Mouse (Mus musculus) midbrain, embryonic 13.5 days (tissue): Measurements from ENCODE around the gene Gch1. TPM values are rescaled to one million over a fixed set of nuclear protein-coding genes. Genes with fewer than 3 reads are reported as not detected.

Experiments used
- ATAC-seq: fragments of 200-750 bp; cut with Nextera tagmentation; 2 replicates; pipeline ENCODE4 v1.8.0; 2017; ENCODE audit warnings: mild to moderate bottlenecking, moderate TSS enrichment, moderate library complexity
- H3K27ac ChIP-seq: fragments of 300-500 bp; sonication (generic); 2 replicates; pipeline ENCODE4 v1.5.1; 2015; ENCODE audit warnings: inconsistent platforms, mild to moderate bottlenecking, moderate library complexity
- H3K27me3 ChIP-seq: fragments of 300-500 bp; sonication (generic); 2 replicates; pipeline ENCODE4 v1.6.1; 2015; ENCODE audit warnings: mild to moderate bottlenecking, inconsistent platforms
- H3K36me3 ChIP-seq: fragments of 300-500 bp; sonication (generic); 2 replicates; pipeline ENCODE4 v1.6.1; 2015; ENCODE audit warnings: mild to moderate bottlenecking, inconsistent platforms
- H3K4me1 ChIP-seq: fragments of 300-500 bp; sonication (generic); replicated peaks from 2 replicates; pipeline ENCODE4 v1.6.1; 2015; ENCODE audit warnings: inconsistent platforms
- H3K4me2 ChIP-seq: fragments of 300-500 bp; sonication (generic); replicated peaks from 2 replicates; pipeline ENCODE4 v1.6.1; 2015; ENCODE audit warnings: moderate library complexity, mild to moderate bottlenecking, inconsistent platforms
- H3K4me3 ChIP-seq: fragments of 300-500 bp; sonication (generic); replicated peaks from 2 replicates; pipeline ENCODE4 v1.5.1; 2015; ENCODE audit warnings: mild to moderate bottlenecking, inconsistent platforms
- H3K9ac ChIP-seq: fragments of 300-500 bp; sonication (generic); replicated peaks from 2 replicates; pipeline ENCODE4 v1.6.1; 2015; ENCODE audit warnings: mild to moderate bottlenecking, inconsistent platforms
- H3K9me3 ChIP-seq: fragments of 300-500 bp; sonication (generic); 2 replicates; pipeline ENCODE4 v1.6.1; 2016; ENCODE audit warnings: mild to moderate bottlenecking, inconsistent platforms
- WGBS: fragments of 180-500 bp; shearing (Covaris S2); methylation state at CpG from one replicate; pipeline ENCODE4 v1.1.7; 2015; 5-methylcytosine and 5-hydroxymethylcytosine counted together
- polyA plus RNA-seq: library from polyadenylated mRNA; unstranded; fragments of >200 nt; fragmentation: Nextera tagmentation; extraction: Ambion mirVana; gene quantifications from 2 replicates; pipeline ENCODE4 v1.2.1, GENCODE M21; 2015

Gch1 gene
- polyA plus RNA-seq, 1 experiment from 2014 or later = 7.2 TPM

- no peak for ATAC-seq
- H3K36me3 ChIP-seq = no peaks in the 10 kb centered on the region
- H3K4me3 ChIP-seq = no peak overlapping the region
- WGBS = 91% methylated on average over 5 of the region's 5 CpGs
- no peaks in the 10 kb centered on the region for H3K9me3 ChIP-seq
- no peaks in the 10 kb centered on the region for H3K27me3 ChIP-seq
- H3K4me1 ChIP-seq = 0 out of 2 replicates have a peak, but pooled peaks cover 5% of the 10 kb centered on the region
- H3K9ac ChIP-seq = no peak overlapping the region
- H3K27ac ChIP-seq = no peak overlapping the region
- H3K4me2 ChIP-seq = no peak overlapping the region
These were observed 13.0 kb downstream of the Gch1 start for GRCm38 (mm10) chr14:47176226-47176625.

GRCm38 (mm10) chr14:47175136-47175535 lies 14.1 kb downstream of the Gch1 start:
- Histone ChIP-seq H3K4me3 (no peak overlapping the region), H3K9ac (no peak overlapping the region), H3K9me3 (no peaks in the 10 kb centered on the region), H3K27me3 (no peaks in the 10 kb centered on the region), H3K4me2 (no peak overlapping the region), H3K27ac (no peak overlapping the region), H3K4me1 (0 out of 2 replicates have a peak, but pooled peaks cover 5% of the 10 kb centered on the region), H3K36me3 (no peaks in the 10 kb centered on the region)
- ATAC-seq = no peak
- WGBS = 81% methylated on average over 5 of the region's 5 CpGs

GRCm38 (mm10) chr14:47172073-47172472 lies 17.1 kb downstream of the Gch1 start:
- Histone ChIP-seq H3K27me3 (no peaks in the 10 kb centered on the region), H3K9me3 (no peaks in the 10 kb centered on the region), H3K4me1 (no peaks in the 10 kb centered on the region), H3K4me2 (no peak overlapping the region), H3K27ac (no peak overlapping the region), H3K9ac (no peak overlapping the region), H3K36me3 (no peaks in the 10 kb centered on the region), H3K4me3 (no peak overlapping the region)
- no peak for ATAC-seq
- 82% methylated on average over 5 of the region's 5 CpGs for WGBS

- no peak for ATAC-seq
- Histone ChIP-seq H3K36me3 (no peaks in the 10 kb centered on the region), H3K9ac (no peak overlapping the region), H3K9me3 (no peaks in the 10 kb centered on the region), H3K27me3 (no peaks in the 10 kb centered on the region), H3K4me3 (no peak overlapping the region), H3K4me1 (no peaks in the 10 kb centered on the region), H3K4me2 (no peak overlapping the region), H3K27ac (no peak overlapping the region)
- 69% methylated on average over 3 of the region's 3 CpGs for WGBS
These were observed 18.6 kb downstream of the Gch1 start for GRCm38 (mm10) chr14:47170499-47171109.

- Histone ChIP-seq H3K27me3 (no peaks in the 10 kb centered on the region), H3K9ac (no peak overlapping the region), H3K4me2 (no peak overlapping the region), H3K36me3 (no peaks in the 10 kb centered on the region), H3K27ac (no peak overlapping the region), H3K9me3 (no peaks in the 10 kb centered on the region), H3K4me3 (no peak overlapping the region), H3K4me1 (no peaks in the 10 kb centered on the region)
- WGBS = 80% methylated on average over 9 of the region's 9 CpGs
- no peak for ATAC-seq
These were observed 19.4 kb downstream of the Gch1 start for GRCm38 (mm10) chr14:47169677-47170410.

GRCm38 (mm10) chr14:47165741-47166140 lies 23.5 kb downstream of the Gch1 start:
- no peak overlapping the region for H3K9ac ChIP-seq
- no peaks in the 10 kb centered on the region for H3K4me1 ChIP-seq
- H3K27me3 ChIP-seq = no peaks in the 10 kb centered on the region
- no peak overlapping the region for H3K4me3 ChIP-seq
- no peaks in the 10 kb centered on the region for H3K9me3 ChIP-seq
- no peak overlapping the region for H3K4me2 ChIP-seq
- 92% methylated on average over 5 of the region's 5 CpGs for WGBS
- no peak for ATAC-seq
- no peaks in the 10 kb centered on the region for H3K36me3 ChIP-seq
- H3K27ac ChIP-seq = no peak overlapping the region

- Histone ChIP-seq H3K4me1 (no peaks in the 10 kb centered on the region), H3K27ac (no peak overlapping the region), H3K4me3 (no peak overlapping the region), H3K4me2 (no peak overlapping the region), H3K9ac (no peak overlapping the region), H3K9me3 (no peaks in the 10 kb centered on the region), H3K36me3 (no peaks in the 10 kb centered on the region), H3K27me3 (no peaks in the 10 kb centered on the region)
- ATAC-seq = no peak
- WGBS = 88% methylated on average over 5 of the region's 5 CpGs
These were observed 24.1 kb downstream of the Gch1 start for GRCm38 (mm10) chr14:47165117-47165516.

- no peak overlapping the region for H3K9ac ChIP-seq
- H3K27ac ChIP-seq = no peak overlapping the region
- no peaks in the 10 kb centered on the region for H3K36me3 ChIP-seq
- 85% methylated on average over 3 of the region's 5 CpGs for WGBS
- no peak overlapping the region for H3K4me2 ChIP-seq
- no peaks in the 10 kb centered on the region for H3K4me1 ChIP-seq
- H3K9me3 ChIP-seq = no peaks in the 10 kb centered on the region
- no peak for ATAC-seq
- H3K4me3 ChIP-seq = no peak overlapping the region
- no peaks in the 10 kb centered on the region for H3K27me3 ChIP-seq
These were observed 27.2 kb downstream of the Gch1 start for GRCm38 (mm10) chr14:47161921-47162427.

GRCm38 (mm10) chr14:47160051-47160640 lies 29.1 kb downstream of the Gch1 start:
- H3K27ac ChIP-seq = no peak overlapping the region
- H3K4me1 ChIP-seq = no peaks in the 10 kb centered on the region
- WGBS = 81% methylated on average over 2 of the region's 2 CpGs
- H3K9me3 ChIP-seq = no peaks in the 10 kb centered on the region
- no peak overlapping the region for H3K9ac ChIP-seq
- H3K4me2 ChIP-seq = no peak overlapping the region
- no peak overlapping the region for H3K4me3 ChIP-seq
- no peaks in the 10 kb centered on the region for H3K27me3 ChIP-seq
- no peaks in the 10 kb centered on the region for H3K36me3 ChIP-seq
- ATAC-seq = no peak

GRCm38 (mm10) chr14:47154303-47154702 lies 34.9 kb downstream of the Gch1 start:
- ATAC-seq = no peak
- no peaks in the 10 kb centered on the region for H3K4me1 ChIP-seq
- H3K4me3 ChIP-seq = no peak overlapping the region
- no peaks in the 10 kb centered on the region for H3K9me3 ChIP-seq
- no peaks in the 10 kb centered on the region for H3K36me3 ChIP-seq
- no peak overlapping the region for H3K9ac ChIP-seq
- no peak overlapping the region for H3K4me2 ChIP-seq
- H3K27ac ChIP-seq = no peak overlapping the region
- no peaks in the 10 kb centered on the region for H3K27me3 ChIP-seq
- whole genome bisulfite sequencing = 95% methylated on average over 3 of the region's 3 CpGs

GRCm38 (mm10) chr14:47151306-47151705 lies 37.9 kb downstream of the Gch1 start:
- no peak for ATAC-seq
- no peaks in the 10 kb centered on the region for H3K9me3 ChIP-seq
- H3K4me1 ChIP-seq = no peaks in the 10 kb centered on the region
- H3K9ac ChIP-seq = no peak overlapping the region
- no peaks in the 10 kb centered on the region for H3K36me3 ChIP-seq
- 91% methylated on average over 6 of the region's 6 CpGs for WGBS
- H3K27me3 ChIP-seq = no peaks in the 10 kb centered on the region
- H3K27ac ChIP-seq = no peak overlapping the region
- H3K4me2 ChIP-seq = no peak overlapping the region
- H3K4me3 ChIP-seq = no peak overlapping the region

GRCm38 (mm10) chr14:47144326-47144725 lies 44.9 kb downstream of the Gch1 start:
- over 99% methylated on average over 5 of the region's 5 CpGs for WGBS
- no peak for ATAC-seq

More at GRCm38 (mm10) chr14:47144326-47144725, 44.9 kb downstream of the Gch1 start:
- Histone ChIP-seq H3K27me3 (no peaks in the 10 kb centered on the region), H3K36me3 (no peaks in the 10 kb centered on the region), H3K4me1 (no peaks in the 10 kb centered on the region), H3K4me2 (no peak overlapping the region), H3K9ac (no peak overlapping the region), H3K27ac (no peak overlapping the region), H3K9me3 (no peaks in the 10 kb centered on the region), H3K4me3 (no peak overlapping the region)
